Mouse (Mus musculus) kidney, embryonic 15.5 days (tissue): ENCODE measurements at regions not wholly inside any gene's neighbourhood (a gene's known extent, or its start where the extent isn't known, plus 50 kb on each side); places are given as distances from the start of the nearest gene placed in this dataset.

Source experiments
- ATAC-seq: fragments of 200-750 bp; cut with Nextera tagmentation; replicated peaks from 2 replicates; pipeline ENCODE4 v1.8.0; 2017; ENCODE audit warnings: moderate TSS enrichment; ENCODE audit not compliant: low FRiP score
- H3K27ac ChIP-seq: fragments of 300-500 bp; sonication (generic); 2 replicates; pipeline ENCODE4 v1.5.1; 2015; ENCODE audit warnings: mild to moderate bottlenecking, inconsistent platforms
- H3K27me3 ChIP-seq: fragments of 300-500 bp; sonication (generic); 2 replicates; pipeline ENCODE4 v1.6.1; 2015; ENCODE audit warnings: inconsistent platforms
- H3K36me3 ChIP-seq: fragments of 300-500 bp; sonication (generic); 2 replicates; pipeline ENCODE4 v1.6.1; 2015; ENCODE audit warnings: inconsistent platforms
- H3K4me1 ChIP-seq: fragments of 300-500 bp; sonication (generic); 2 replicates; pipeline ENCODE4 v1.6.1; 2015; ENCODE audit warnings: inconsistent platforms
- H3K4me2 ChIP-seq: fragments of 300-500 bp; sonication (generic); 2 replicates; pipeline ENCODE4 v1.6.1; 2015; ENCODE audit warnings: moderate library complexity, mild to moderate bottlenecking, inconsistent platforms
- H3K4me3 ChIP-seq: fragments of 300-500 bp; sonication (generic); replicated peaks from 2 replicates; pipeline ENCODE4 v1.5.1; 2015; ENCODE audit warnings: mild to moderate bottlenecking, inconsistent platforms
- H3K9ac ChIP-seq: fragments of 300-500 bp; sonication (generic); 2 replicates; pipeline ENCODE4 v1.6.1; 2015; ENCODE audit warnings: mild to moderate bottlenecking, inconsistent platforms
- H3K9me3 ChIP-seq: fragments of 300-500 bp; sonication (generic); replicated peaks from 2 replicates; pipeline ENCODE4 v1.6.1; 2016; ENCODE audit warnings: inconsistent platforms
- WGBS: fragments of 180-500 bp; shearing (Covaris S2); methylation state at CpG from one replicate; pipeline ENCODE4 v1.1.7; 2015; ENCODE audit warnings: mixed read lengths; 5-methylcytosine and 5-hydroxymethylcytosine counted together

GRCm38 (mm10) chr3:29890764-29891163, 657.0 kb downstream of the Mecom start:
- Histone ChIP-seq H3K27ac (no peak overlapping the region), H3K4me2 (no peak overlapping the region), H3K36me3 (no peaks in the 10 kb centered on the region), H3K27me3 (no peaks in the 10 kb centered on the region), H3K9ac (no peak overlapping the region), H3K4me1 (no peaks in the 10 kb centered on the region), H3K4me3 (no peak overlapping the region), H3K9me3 (no peaks in the 10 kb centered on the region)
- 70% methylated on average over 4 of the region's 4 CpGs for WGBS
- no peak for ATAC-seq

GRCm38 (mm10) chr3:29890286-29890685, 657.5 kb downstream of the Mecom start:
- H3K27ac ChIP-seq = no peak overlapping the region
- no peak overlapping the region for H3K9ac ChIP-seq
- 77% methylated on average over 1 of the region's 1 CpGs for WGBS
- H3K4me3 ChIP-seq = no peak overlapping the region
- no peaks in the 10 kb centered on the region for H3K4me1 ChIP-seq
- H3K36me3 ChIP-seq = no peaks in the 10 kb centered on the region
- ATAC-seq = no peak
- no peaks in the 10 kb centered on the region for H3K9me3 ChIP-seq
- no peaks in the 10 kb centered on the region for H3K27me3 ChIP-seq
- no peak overlapping the region for H3K4me2 ChIP-seq

GRCm38 (mm10) chr3:29889638-29890037, 658.2 kb downstream of the Mecom start:
- no peak overlapping the region for H3K9ac ChIP-seq
- H3K9me3 ChIP-seq = no peaks in the 10 kb centered on the region
- H3K36me3 ChIP-seq = no peaks in the 10 kb centered on the region
- no peak overlapping the region for H3K4me3 ChIP-seq
- 80% methylated on average over 2 of the region's 2 CpGs for WGBS
- no peak overlapping the region for H3K4me2 ChIP-seq
- no peak overlapping the region for H3K27ac ChIP-seq
- H3K4me1 ChIP-seq = no peaks in the 10 kb centered on the region
- ATAC-seq = no peak
- H3K27me3 ChIP-seq = no peaks in the 10 kb centered on the region

- no peak for ATAC-seq
- no peaks in the 10 kb centered on the region for H3K4me1 ChIP-seq
- no peak overlapping the region for H3K9ac ChIP-seq
- H3K36me3 ChIP-seq = no peaks in the 10 kb centered on the region
- no peak overlapping the region for H3K4me2 ChIP-seq
- 52% methylated on average over 3 of the region's 3 CpGs for WGBS
- H3K27me3 ChIP-seq = no peaks in the 10 kb centered on the region
- no peak overlapping the region for H3K27ac ChIP-seq
- no peaks in the 10 kb centered on the region for H3K9me3 ChIP-seq
- no peak overlapping the region for H3K4me3 ChIP-seq
Observed at GRCm38 (mm10) chr3:29879966-29880365, 667.8 kb downstream of the Mecom start.

- Histone ChIP-seq H3K9me3 (no peaks in the 10 kb centered on the region), H3K4me3 (no peak overlapping the region), H3K27ac (no peak overlapping the region), H3K4me2 (no peak overlapping the region), H3K27me3 (no peaks in the 10 kb centered on the region), H3K4me1 (no peaks in the 10 kb centered on the region), H3K9ac (no peak overlapping the region), H3K36me3 (no peaks in the 10 kb centered on the region)
- WGBS = 83% methylated on average over 5 of the region's 5 CpGs
- no peak for ATAC-seq
Observed at GRCm38 (mm10) chr3:29875768-29876167, 672.0 kb downstream of the Mecom start.

- H3K27ac ChIP-seq = no peak overlapping the region
- no peaks in the 10 kb centered on the region for H3K9me3 ChIP-seq
- WGBS = 82% methylated on average over 4 of the region's 4 CpGs
- H3K4me1 ChIP-seq = no peaks in the 10 kb centered on the region
- H3K4me2 ChIP-seq = no peak overlapping the region
- H3K9ac ChIP-seq = no peak overlapping the region
- H3K36me3 ChIP-seq = no peaks in the 10 kb centered on the region
- H3K4me3 ChIP-seq = no peak overlapping the region
- no peak for ATAC-seq
- H3K27me3 ChIP-seq = no peaks in the 10 kb centered on the region
Observed at GRCm38 (mm10) chr3:29862437-29862836, 685.4 kb downstream of the Mecom start.

- no peaks in the 10 kb centered on the region for H3K36me3 ChIP-seq
- H3K9me3 ChIP-seq = no peaks in the 10 kb centered on the region
- 55% methylated on average over 3 of the region's 3 CpGs for WGBS
- no peak overlapping the region for H3K4me3 ChIP-seq
- no peak overlapping the region for H3K9ac ChIP-seq
- 0 out of 2 replicates have a peak, but pooled peaks cover 2% of the 10 kb centered on the region for H3K4me1 ChIP-seq
- no peaks in the 10 kb centered on the region for H3K27me3 ChIP-seq
- H3K4me2 ChIP-seq = no peak overlapping the region
- no peak overlapping the region for H3K27ac ChIP-seq
- no peak for ATAC-seq
Observed at GRCm38 (mm10) chr3:29852465-29852864, 695.3 kb downstream of the Mecom start.

- Histone ChIP-seq H3K27me3 (no peaks in the 10 kb centered on the region), H3K4me2 (no peak overlapping the region), H3K27ac (no peak overlapping the region), H3K4me3 (no peak overlapping the region), H3K9ac (no peak overlapping the region), H3K4me1 (no peaks in the 10 kb centered on the region), H3K9me3 (no peaks in the 10 kb centered on the region), H3K36me3 (no peaks in the 10 kb centered on the region)
- WGBS = 84% methylated on average over 4 of the region's 4 CpGs
- no peak for ATAC-seq
Observed at GRCm38 (mm10) chr3:29835432-29835831, 712.4 kb downstream of the Mecom start.

- Histone ChIP-seq H3K9ac (no peak overlapping the region), H3K4me1 (no peaks in the 10 kb centered on the region), H3K27ac (no peak overlapping the region), H3K27me3 (no peaks in the 10 kb centered on the region), H3K36me3 (no peaks in the 10 kb centered on the region), H3K4me3 (no peak overlapping the region), H3K9me3 (no peaks in the 10 kb centered on the region), H3K4me2 (no peak overlapping the region)
- no peak for ATAC-seq
- WGBS = 67% methylated on average over 2 of the region's 2 CpGs
Observed at GRCm38 (mm10) chr3:29834884-29835283, 712.9 kb downstream of the Mecom start.

GRCm38 (mm10) chr3:29831346-29831745, 716.5 kb downstream of the Mecom start:
- no peak overlapping the region for H3K27ac ChIP-seq
- H3K9ac ChIP-seq = no peak overlapping the region
- H3K4me2 ChIP-seq = no peak overlapping the region
- no peaks in the 10 kb centered on the region for H3K9me3 ChIP-seq
- no peaks in the 10 kb centered on the region for H3K27me3 ChIP-seq
- no peaks in the 10 kb centered on the region for H3K4me1 ChIP-seq
- H3K36me3 ChIP-seq = no peaks in the 10 kb centered on the region
- 66% methylated on average over 1 of the region's 1 CpGs for WGBS
- no peak overlapping the region for H3K4me3 ChIP-seq
- ATAC-seq = no peak

- no peak overlapping the region for H3K9ac ChIP-seq
- ATAC-seq = no peak
- no peak overlapping the region for H3K27ac ChIP-seq
- no peaks in the 10 kb centered on the region for H3K36me3 ChIP-seq
- no peaks in the 10 kb centered on the region for H3K9me3 ChIP-seq
- H3K27me3 ChIP-seq = no peaks in the 10 kb centered on the region
- no peak overlapping the region for H3K4me2 ChIP-seq
- no peaks in the 10 kb centered on the region for H3K4me1 ChIP-seq
- 81% methylated on average over 10 of the region's 10 CpGs for WGBS
- H3K4me3 ChIP-seq = no peak overlapping the region
Observed at GRCm38 (mm10) chr3:29822622-29823370, 725.0 kb downstream of the Mecom start.

- no peak overlapping the region for H3K4me3 ChIP-seq
- H3K36me3 ChIP-seq = no peaks in the 10 kb centered on the region
- H3K4me1 ChIP-seq = peaks cover 8% of the 10 kb centered on the region; the same call in 1 of the 2 replicates
- H3K9me3 ChIP-seq = no peaks in the 10 kb centered on the region
- ATAC-seq = no peak
- no peak overlapping the region for H3K4me2 ChIP-seq
- 84% methylated on average over 4 of the region's 4 CpGs for WGBS
- no peak overlapping the region for H3K27ac ChIP-seq
- no peak overlapping the region for H3K9ac ChIP-seq
- H3K27me3 ChIP-seq = 0 out of 2 replicates have a peak, but pooled peaks cover 5% of the 10 kb centered on the region
Observed at GRCm38 (mm10) chr3:29816964-29817363, 730.8 kb downstream of the Mecom start.

GRCm38 (mm10) chr3:29813276-29813675, 731.5 kb downstream of the Egfem1 start:
- Histone ChIP-seq H3K4me2 (0 out of 2 replicates have a peak overlapping the region, but pooled peaks have one; percentile 23), H3K4me3 (no peak overlapping the region), H3K27ac (no peak overlapping the region)

More at GRCm38 (mm10) chr3:29813276-29813675, 731.5 kb downstream of the Egfem1 start:
- 0 out of 2 replicates have a peak, but pooled peaks cover 5% of the 10 kb centered on the region for H3K27me3 ChIP-seq
- H3K9me3 ChIP-seq = no peaks in the 10 kb centered on the region
- ATAC-seq = no peak
- WGBS = 37% methylated on average over 7 of the region's 7 CpGs
- H3K4me1 ChIP-seq = peaks cover 8% of the 10 kb centered on the region
- H3K9ac ChIP-seq = no peak overlapping the region
- no peaks in the 10 kb centered on the region for H3K36me3 ChIP-seq
